Mouse (Mus musculus) kidney, adult 2 months (tissue): Measurements from ENCODE around the gene Rbfox3.

ENCODE experiments used
- CTCF ChIP-seq: fragments of 200-500 bp; conservative IDR thresholded peaks from 2 replicates; pipeline ENCODE4 v1.5.1; 2011; ENCODE audit warnings: low read depth, mild to moderate bottlenecking, control low read depth, low read length, moderate library complexity, mixed read lengths; ENCODE audit not compliant: insufficient read depth, insufficient read length
- POLR2A ChIP-seq: fragments of 200-500 bp; IDR thresholded peaks from one replicate; pipeline ENCODE4 v1.6.1; 2011; ENCODE audit warnings: low read depth, low read length, control low read depth

GRCm38 (mm10) chr11:118738323-118738722, 173.1 kb downstream of the Rbfox3 start:
- peak; percentile 47 for TF ChIP-seq CTCF
- no peak for TF ChIP-seq POLR2A
